Mouse (Mus musculus) hindbrain, postnatal 0 days (tissue): ENCODE measurements around the gene B3galt1. TPM values are rescaled to one million over a fixed set of nuclear protein-coding genes. Genes with fewer than 3 reads are reported as not detected.

Experiments used
- ATAC-seq: fragments of 200-750 bp; cut with Nextera tagmentation; 2 replicates; pipeline ENCODE4 v1.8.0; 2017; ENCODE audit warnings: mild to moderate bottlenecking, moderate TSS enrichment, moderate library complexity
- DNase-seq: peaks from one replicate; pipeline ENCODE4 v3.0.0-alpha.2; 2015; ENCODE audit warnings: low spot score
- H3K27ac ChIP-seq: fragments of 300-500 bp; sonication (generic); 2 replicates; pipeline ENCODE4 v1.5.1; 2014; ENCODE audit warnings: mild to moderate bottlenecking
- H3K27me3 ChIP-seq: fragments of 300-500 bp; sonication (generic); 2 replicates; pipeline ENCODE4 v1.6.1; 2014; ENCODE audit warnings: low read length, mixed read lengths; ENCODE audit not compliant: insufficient read depth
- H3K36me3 ChIP-seq: fragments of 300-500 bp; sonication (generic); 2 replicates; pipeline ENCODE4 v1.6.1; 2014; ENCODE audit warnings: low read length, mixed read lengths; ENCODE audit not compliant: insufficient read depth
- H3K4me1 ChIP-seq: fragments of 300-500 bp; sonication (generic); 2 replicates; pipeline ENCODE4 v1.6.1; 2014; ENCODE audit warnings: antibody characterized with exemption, low read length, mixed read lengths; ENCODE audit not compliant: insufficient read depth
- H3K4me2 ChIP-seq: fragments of 300-500 bp; sonication (generic); 2 replicates; pipeline ENCODE4 v1.6.1; 2014; ENCODE audit warnings: low read depth, mild to moderate bottlenecking, low read length, moderate library complexity, mixed read lengths
- H3K4me3 ChIP-seq: fragments of 300-500 bp; sonication (generic); 2 replicates; pipeline ENCODE4 v1.5.1; 2014; ENCODE audit warnings: low read length
- H3K9ac ChIP-seq: fragments of 300-500 bp; sonication (generic); replicated peaks from 2 replicates; pipeline ENCODE4 v1.6.1; 2014; ENCODE audit warnings: mild to moderate bottlenecking, low read length, moderate library complexity, mixed read lengths
- H3K9me3 ChIP-seq: fragments of 300-500 bp; sonication (generic); 2 replicates; pipeline ENCODE4 v1.6.1; 2016; ENCODE audit warnings: low read length, mixed read lengths
- CTCF ChIP-seq: IDR thresholded peaks from 2 replicates; pipeline ENCODE4 v1.5.1; 2016; ENCODE audit warnings: antibody characterized with exemption, control low read depth, low read depth
- WGBS: fragments of 180-500 bp; shearing (Covaris S2); extraction: QIAGEN DNeasy Blood & Tissue Kit; methylation state at CpG from one replicate; pipeline ENCODE4 v1.1.7; 2014; 5-methylcytosine and 5-hydroxymethylcytosine counted together
- polyA plus RNA-seq: library from polyadenylated mRNA; unstranded; fragments of >200 nt; fragmentation: Nextera tagmentation; extraction: Ambion mirVana; gene quantifications from 2 replicates; pipeline ENCODE4 v1.2.1, GENCODE M21; 2015
- total RNA-seq: library from RNA; depleted of rRNA; stranded (reverse); fragments of >200 nt; gene quantifications from 2 replicates; pipeline ENCODE4 v1.2.3, GENCODE M21; 2014; rRNA removed

The B3galt1 gene
- total RNA-seq (11.5 and 11.8 TPM in 2 replicates), polyA plus RNA-seq (47.1 and 51.3 TPM in 2 replicates)

- 2% methylated on average over 76 of the region's 83 CpGs for WGBS
- Histone ChIP-seq H3K36me3 (no peaks in the 10 kb centered on the region), H3K27ac (peak within 1 kb of the TSS; percentile 96), H3K4me3 (peak within 1 kb of the TSS; percentile 86), H3K4me2 (peak within 1 kb of the TSS; percentile 96), H3K27me3 (no peaks in the 10 kb centered on the region), H3K4me1 (no peaks in the 10 kb centered on the region), H3K9ac (peak within 1 kb of the TSS; percentile 92), H3K9me3 (no peaks in the 10 kb centered on the region)
- TF ChIP-seq CTCF = peak; percentile 26
- peak; percentile 98 for ATAC-seq
- peak; percentile 97 for DNase-seq
Observed at GRCm38 (mm10) chr2:67565480-67566331, at the start of gene B3galt1. Gene B3galt1, plus strand, starts transcription at chr2:67565871.

- no peaks in the 10 kb centered on the region for H3K4me1 ChIP-seq
- DNase-seq = no peak
- no peak for TF ChIP-seq CTCF
Observed at GRCm38 (mm10) chr2:67516405-67516804, 49.3 kb upstream of the B3galt1 start.

GRCm38 (mm10) chr2:67535347-67535746, 30.3 kb upstream of the B3galt1 start:
- no peaks in the 10 kb centered on the region for H3K36me3 ChIP-seq
- H3K9me3 ChIP-seq = no peaks in the 10 kb centered on the region
- no peak overlapping the region for H3K27ac ChIP-seq
- no peak overlapping the region for H3K4me2 ChIP-seq
- H3K9ac ChIP-seq = no peak overlapping the region
- no peaks in the 10 kb centered on the region for H3K4me1 ChIP-seq
- no peak for TF ChIP-seq CTCF
- H3K4me3 ChIP-seq = no peak overlapping the region
- ATAC-seq (no peak), DNase-seq (no peak)
- no peaks in the 10 kb centered on the region for H3K27me3 ChIP-seq
- WGBS = 94% methylated on average over 2 of the region's 2 CpGs

More at GRCm38 (mm10) chr2:67516405-67516804, 49.3 kb upstream of the B3galt1 start:
- Histone ChIP-seq H3K27me3 (no peaks in the 10 kb centered on the region), H3K4me3 (no peak overlapping the region), H3K9me3 (no peaks in the 10 kb centered on the region), H3K4me2 (no peak overlapping the region), H3K9ac (no peak overlapping the region), H3K27ac (no peak overlapping the region), H3K36me3 (no peaks in the 10 kb centered on the region)
- ATAC-seq = no peak
- 92% methylated on average over 7 of the region's 7 CpGs for WGBS

GRCm38 (mm10) chr2:67539426-67539825, 26.2 kb upstream of the B3galt1 start:
- Histone ChIP-seq H3K4me3 (no peak overlapping the region), H3K36me3 (no peaks in the 10 kb centered on the region), H3K9me3 (no peaks in the 10 kb centered on the region), H3K27me3 (no peaks in the 10 kb centered on the region), H3K27ac (no peak overlapping the region), H3K4me2 (no peak overlapping the region), H3K9ac (no peak overlapping the region), H3K4me1 (peaks cover 4% of the 10 kb centered on the region; the same call in 1 of the 2 replicates)
- DNase-seq = peak; percentile 5
- no peak for TF ChIP-seq CTCF
- 63% methylated on average over 6 of the region's 6 CpGs for WGBS
- ATAC-seq = no peak

GRCm38 (mm10) chr2:67541957-67542696, 23.5 kb upstream of the B3galt1 start:
- Histone ChIP-seq H3K9me3 (no peaks in the 10 kb centered on the region), H3K4me3 (no peak overlapping the region), H3K27me3 (no peaks in the 10 kb centered on the region), H3K36me3 (no peaks in the 10 kb centered on the region), H3K9ac (no peak overlapping the region), H3K4me1 (peaks cover 4% of the 10 kb centered on the region; the same call in 1 of the 2 replicates), H3K4me2 (peak overlapping the region; percentile 39), H3K27ac (no peak overlapping the region)
- DNase-seq (peak; percentile 36), ATAC-seq (no peak)
- WGBS = 36% methylated on average over 11 of the region's 11 CpGs
- TF ChIP-seq CTCF = no peak

GRCm38 (mm10) chr2:67544426-67544825, 21.2 kb upstream of the B3galt1 start:
- Histone ChIP-seq H3K9ac (no peak overlapping the region), H3K27ac (no peak overlapping the region), H3K9me3 (no peaks in the 10 kb centered on the region), H3K4me1 (peaks cover 4% of the 10 kb centered on the region; the same call in 1 of the 2 replicates), H3K27me3 (no peaks in the 10 kb centered on the region), H3K4me3 (no peak overlapping the region), H3K36me3 (no peaks in the 10 kb centered on the region), H3K4me2 (no peak overlapping the region)
- ATAC-seq (no peak), DNase-seq (no peak)
- 71% methylated on average over 8 of the region's 8 CpGs for WGBS
- TF ChIP-seq CTCF = no peak
